Mouse (Mus musculus) MEL (cell line): ENCODE measurements at regions not wholly inside any gene's neighbourhood (a gene's known extent, or its start where the extent isn't known, plus 50 kb on each side); places are given as distances from the start of the nearest gene placed in this dataset.

Experiments used
- BHLHE40 ChIP-seq: IDR thresholded peaks from 2 replicates; pipeline ENCODE4 v1.6.1; 2012; ENCODE audit warnings: low read depth, mild to moderate bottlenecking, inconsistent platforms, low read length, improper control_type of control experiment, borderline replicate concordance
- ETS1 ChIP-seq: IDR thresholded peaks from 2 replicates; pipeline ENCODE4 v1.6.1; 2012; ENCODE audit warnings: low read depth, mild to moderate bottlenecking, inconsistent platforms, low read length, improper control_type of control experiment, moderate library complexity
- NELFE ChIP-seq: IDR thresholded peaks from 2 replicates; pipeline ENCODE4 v1.6.1; 2011; ENCODE audit warnings: low read depth, low read length, improper control_type of control experiment

DNA sequence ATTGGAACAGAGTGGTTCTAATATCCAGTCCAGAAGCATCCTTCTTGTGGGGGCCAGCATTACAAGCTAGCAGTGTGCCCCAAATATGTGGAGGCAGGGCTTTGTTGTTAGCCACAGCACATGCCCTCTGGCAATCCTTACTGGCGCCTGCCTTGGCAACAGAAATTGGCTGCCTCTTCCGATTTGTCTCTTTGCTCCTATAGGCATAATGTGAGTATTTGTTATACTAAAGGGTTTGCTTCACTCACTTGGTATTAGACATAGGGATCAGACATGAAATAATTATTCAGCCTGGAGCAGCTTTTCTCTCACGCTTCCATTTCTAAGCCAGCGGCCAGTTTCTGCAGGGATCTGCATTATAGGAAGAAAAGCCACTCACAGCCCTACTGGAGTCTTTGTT lies 573.6 kb upstream of the Apob start:
- no peak for TF ChIP-seq BHLHE40
- TF ChIP-seq NELFE = no peak
- no peak for TF ChIP-seq ETS1
